Mouse (Mus musculus): ENCODE measurements at regions not wholly inside any gene's neighbourhood (a gene's known extent, or its start where the extent isn't known, plus 50 kb on each side); places are given as distances from the start of the nearest gene placed in this dataset.

GRCm38 (mm10) chr17:84129204-84129603, 58.5 kb downstream of the Zfp36l2 start:
- Histone ChIP-seq H3K27ac (ENCODE audit: insufficient read depth, low read length) (no peak overlapping the region), H3K4me3 (ENCODE audit: insufficient read depth, low read length) (no peak overlapping the region), H3K4me1 (ENCODE audit: control insufficient read depth, insufficient read depth, low read length) (no peaks in the 10 kb centered on the region)
- TF ChIP-seq POLR2A (IDR thresholded peaks at IDR 0.05; ENCODE audit: low read depth, low read length) (no peak), CTCF (IDR thresholded peaks at IDR 0.05; ENCODE audit: borderline replicate concordance, insufficient read depth, low read length) (no peak)

GRCm38 (mm10) chr17:84128262-84128661, 59.5 kb downstream of the Zfp36l2 start:
- Histone ChIP-seq H3K4me3 (ENCODE audit: insufficient read depth, low read length) (no peak overlapping the region), H3K27ac (ENCODE audit: insufficient read depth, low read length) (no peak overlapping the region), H3K4me1 (ENCODE audit: control insufficient read depth, insufficient read depth, low read length) (no peaks in the 10 kb centered on the region)
- TF ChIP-seq CTCF (IDR thresholded peaks at IDR 0.05; ENCODE audit: borderline replicate concordance, insufficient read depth, low read length) (no peak), POLR2A (IDR thresholded peaks at IDR 0.05; ENCODE audit: low read depth, low read length) (no peak)

GRCm38 (mm10) chr17:84126168-84126567, 61.6 kb downstream of the Zfp36l2 start:
- H3K4me3 ChIP-seq (ENCODE audit: insufficient read depth, low read length), result no peak overlapping the region
- H3K27ac ChIP-seq (ENCODE audit: insufficient read depth, low read length), result no peak overlapping the region
- TF ChIP-seq CTCF (IDR thresholded peaks at IDR 0.05; ENCODE audit: borderline replicate concordance, insufficient read depth, low read length), result no peak
- TF ChIP-seq POLR2A (IDR thresholded peaks at IDR 0.05; ENCODE audit: low read depth, low read length), result no peak
- H3K4me1 ChIP-seq (ENCODE audit: control insufficient read depth, insufficient read depth, low read length), result no peaks in the 10 kb centered on the region

- TF ChIP-seq CTCF (IDR thresholded peaks at IDR 0.05; ENCODE audit: borderline replicate concordance, insufficient read depth, low read length) (no peak), POLR2A (IDR thresholded peaks at IDR 0.05; ENCODE audit: low read depth, low read length) (no peak)
- Histone ChIP-seq H3K27ac (ENCODE audit: insufficient read depth, low read length) (no peak overlapping the region), H3K4me3 (ENCODE audit: insufficient read depth, low read length) (no peak overlapping the region), H3K4me1 (ENCODE audit: control insufficient read depth, insufficient read depth, low read length) (no peaks in the 10 kb centered on the region)
These were observed 64.6 kb downstream of the Zfp36l2 start for GRCm38 (mm10) chr17:84123161-84123560.

- H3K27ac ChIP-seq (ENCODE audit: insufficient read depth, low read length), result no peak overlapping the region
- no peak overlapping the region for H3K4me3 ChIP-seq (ENCODE audit: insufficient read depth, low read length)
- TF ChIP-seq CTCF (IDR thresholded peaks at IDR 0.05; ENCODE audit: borderline replicate concordance, insufficient read depth, low read length) (no peak), POLR2A (IDR thresholded peaks at IDR 0.05; ENCODE audit: low read depth, low read length) (no peak)
- no peaks in the 10 kb centered on the region for H3K4me1 ChIP-seq (ENCODE audit: control insufficient read depth, insufficient read depth, low read length)
These were observed 65.1 kb downstream of the Zfp36l2 start for GRCm38 (mm10) chr17:84122486-84123131.

- H3K27ac ChIP-seq (ENCODE audit: insufficient read depth, low read length), result no peak overlapping the region
- no peak overlapping the region for H3K4me3 ChIP-seq (ENCODE audit: insufficient read depth, low read length)
- TF ChIP-seq CTCF (IDR thresholded peaks at IDR 0.05; ENCODE audit: borderline replicate concordance, insufficient read depth, low read length) (no peak), POLR2A (IDR thresholded peaks at IDR 0.05; ENCODE audit: low read depth, low read length) (no peak)
- peaks cover 2% of the 10 kb centered on the region for H3K4me1 ChIP-seq (ENCODE audit: control insufficient read depth, insufficient read depth, low read length)
These were observed 66.5 kb downstream of the Zfp36l2 start for GRCm38 (mm10) chr17:84121291-84121690.

- Histone ChIP-seq H3K4me1 (ENCODE audit: control insufficient read depth, insufficient read depth, low read length) (peaks cover 9% of the 10 kb centered on the region), H3K4me3 (ENCODE audit: insufficient read depth, low read length) (no peak overlapping the region), H3K27ac (ENCODE audit: insufficient read depth, low read length) (no peak overlapping the region)
- TF ChIP-seq POLR2A (IDR thresholded peaks at IDR 0.05; ENCODE audit: low read depth, low read length) (no peak), CTCF (IDR thresholded peaks at IDR 0.05; ENCODE audit: borderline replicate concordance, insufficient read depth, low read length) (no peak)
These were observed 68.3 kb downstream of the Zfp36l2 start for GRCm38 (mm10) chr17:84119221-84120017.

- Histone ChIP-seq H3K27ac (ENCODE audit: insufficient read depth, low read length) (no peak overlapping the region), H3K4me1 (ENCODE audit: control insufficient read depth, insufficient read depth, low read length) (peaks cover 9% of the 10 kb centered on the region), H3K4me3 (ENCODE audit: insufficient read depth, low read length) (no peak overlapping the region)
- TF ChIP-seq CTCF (IDR thresholded peaks at IDR 0.05; ENCODE audit: borderline replicate concordance, insufficient read depth, low read length), result no peak
- TF ChIP-seq POLR2A (IDR thresholded peaks at IDR 0.05; ENCODE audit: low read depth, low read length), result no peak
These were observed 69.0 kb downstream of the Zfp36l2 start for GRCm38 (mm10) chr17:84118781-84119180.

GRCm38 (mm10) chr17:84118271-84118670, 69.5 kb downstream of the Zfp36l2 start:
- no peak for TF ChIP-seq CTCF (IDR thresholded peaks at IDR 0.05; ENCODE audit: borderline replicate concordance, insufficient read depth, low read length)
- no peak for TF ChIP-seq POLR2A (IDR thresholded peaks at IDR 0.05; ENCODE audit: low read depth, low read length)

GRCm38 (mm10) chr17:84117756-84118155, 70.0 kb downstream of the Zfp36l2 start:
- Histone ChIP-seq H3K4me3 (ENCODE audit: insufficient read depth, low read length) (no peak overlapping the region), H3K27ac (ENCODE audit: insufficient read depth, low read length) (no peak overlapping the region), H3K4me1 (ENCODE audit: control insufficient read depth, insufficient read depth, low read length) (peaks cover 9% of the 10 kb centered on the region)
- TF ChIP-seq POLR2A (IDR thresholded peaks at IDR 0.05; ENCODE audit: low read depth, low read length), result no peak
- TF ChIP-seq CTCF (IDR thresholded peaks at IDR 0.05; ENCODE audit: borderline replicate concordance, insufficient read depth, low read length), result no peak

More at GRCm38 (mm10) chr17:84118271-84118670, 69.5 kb downstream of the Zfp36l2 start:
- no peak overlapping the region for H3K27ac ChIP-seq (ENCODE audit: insufficient read depth, low read length)
- H3K4me3 ChIP-seq (ENCODE audit: insufficient read depth, low read length), result no peak overlapping the region
- peaks cover 9% of the 10 kb centered on the region for H3K4me1 ChIP-seq (ENCODE audit: control insufficient read depth, insufficient read depth, low read length)

All from embryonic fibroblast, embryonic 13.5 days (primary cell).